Mouse (Mus musculus) embryonic fibroblast, embryonic 13.5 days (primary cell): ENCODE data around the gene Gm11060.

ENCODE experiments used
- CTCF ChIP-seq: IDR thresholded peaks from 2 replicates; pipeline ENCODE4 v1.5.1; 2011; ENCODE audit warnings: mild to moderate bottlenecking, control low read depth, low read length, moderate library complexity, borderline replicate concordance; ENCODE audit not compliant: insufficient read depth
- POLR2A ChIP-seq: IDR thresholded peaks from 2 replicates; pipeline ENCODE4 v1.6.1; 2011; ENCODE audit warnings: low read depth, mild to moderate bottlenecking, control low read depth, low read length, moderate library complexity

- TF ChIP-seq POLR2A (no peak), CTCF (no peak)
Measured at GRCm38 (mm10) chr2:105048301-105048700, 43.5 kb upstream of the Gm11060 start.
